Mouse (Mus musculus) lung, embryonic 14.5 days (tissue): Measurements from ENCODE around the gene 4930447C04Rik. TPM values are rescaled to one million over a fixed set of nuclear protein-coding genes. Genes with fewer than 3 reads are reported as not detected.

ENCODE experiments used
- ATAC-seq: fragments of 200-750 bp; cut with Nextera tagmentation; 2 replicates; pipeline ENCODE4 v1.8.0; 2017; ENCODE audit warnings: mild to moderate bottlenecking, moderate TSS enrichment, moderate library complexity; ENCODE audit not compliant: insufficient read depth
- DNase-seq: peaks from one replicate; pipeline ENCODE4 v3.0.0-alpha.2; 2015
- H3K27ac ChIP-seq: fragments of 300-500 bp; sonication (generic); 2 replicates; pipeline ENCODE4 v1.5.1; 2014; ENCODE audit warnings: low read depth, mild to moderate bottlenecking, moderate library complexity
- H3K27me3 ChIP-seq: fragments of 300-500 bp; sonication (generic); 2 replicates; pipeline ENCODE4 v1.6.1; 2014; ENCODE audit warnings: low read length, control low read depth; ENCODE audit not compliant: insufficient read depth
- H3K36me3 ChIP-seq: fragments of 300-500 bp; sonication (generic); 2 replicates; pipeline ENCODE4 v1.6.1; 2014; ENCODE audit warnings: control low read depth; ENCODE audit not compliant: insufficient read depth
- H3K4me1 ChIP-seq: fragments of 300-500 bp; sonication (generic); 2 replicates; pipeline ENCODE4 v1.6.1; 2014; ENCODE audit warnings: antibody characterized with exemption, control low read depth; ENCODE audit not compliant: insufficient read depth
- H3K4me2 ChIP-seq: fragments of 300-500 bp; sonication (generic); 2 replicates; pipeline ENCODE4 v1.6.1; 2014; ENCODE audit warnings: mild to moderate bottlenecking
- H3K4me3 ChIP-seq: fragments of 300-500 bp; sonication (generic); 2 replicates; pipeline ENCODE4 v1.5.1; 2014; ENCODE audit warnings: low read depth, low read length
- H3K9ac ChIP-seq: fragments of 300-500 bp; sonication (generic); 2 replicates; pipeline ENCODE4 v1.6.1; 2014
- H3K9me3 ChIP-seq: fragments of 300-500 bp; sonication (generic); 2 replicates; pipeline ENCODE4 v1.6.1; 2016; ENCODE audit warnings: low read depth, low read length, control low read depth
- CTCF ChIP-seq: IDR thresholded peaks from 2 replicates; pipeline ENCODE4 v1.5.1; 2016; ENCODE audit warnings: antibody characterized with exemption, low read depth
- WGBS: fragments of 180-500 bp; shearing (Covaris S2); extraction: QIAGEN DNeasy Blood & Tissue Kit; methylation state at CpG from one replicate; pipeline ENCODE4 v1.1.7; 2014; 5-methylcytosine and 5-hydroxymethylcytosine counted together
- polyA plus RNA-seq: library from polyadenylated mRNA; unstranded; fragments of >200 nt; fragmentation: Nextera tagmentation; extraction: Ambion mirVana; gene quantifications from 2 replicates; pipeline ENCODE4 v1.2.1, GENCODE M21; 2014

The 4930447C04Rik gene
- polyA plus RNA-seq, 1 experiment from 2014 or later, result 0.63 TPM

DNA sequence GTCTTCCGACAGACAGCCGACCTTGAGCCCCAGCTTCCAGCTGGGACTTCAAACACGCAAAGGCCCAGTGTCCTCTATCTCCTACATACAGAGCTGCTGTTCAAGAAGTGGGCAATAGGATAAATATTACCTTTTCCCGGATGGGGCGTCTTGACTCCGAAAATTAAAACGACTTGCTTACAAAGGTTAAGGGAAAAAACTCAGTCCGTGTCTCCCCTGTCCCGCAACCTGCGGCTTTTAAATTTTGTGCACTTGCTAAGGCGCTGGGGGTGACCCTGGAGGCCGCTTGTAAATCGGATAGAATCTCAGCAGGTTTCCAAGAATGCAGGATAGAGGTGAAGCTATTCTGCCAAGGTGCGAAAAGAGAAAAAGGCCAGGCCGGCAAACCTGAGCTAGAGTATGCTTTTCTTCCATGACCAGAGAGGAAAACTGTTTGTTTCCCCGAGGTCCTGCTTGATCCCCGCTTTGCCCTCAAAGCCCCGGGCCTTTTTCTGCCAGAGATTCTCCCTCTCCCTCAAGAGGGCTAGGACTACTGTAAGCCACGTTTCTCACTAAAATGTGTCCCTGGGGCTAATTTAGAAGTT is 2.9 kb downstream of the 4930447C04Rik start:
- Histone ChIP-seq H3K9me3 (no peaks in the 10 kb centered on the region), H3K4me1 (no peaks in the 10 kb centered on the region), H3K4me2 (no peak overlapping the region), H3K27ac (no peak overlapping the region), H3K4me3 (no peak overlapping the region), H3K36me3 (no peaks in the 10 kb centered on the region), H3K27me3 (peaks cover 70% of the 10 kb centered on the region), H3K9ac (no peak overlapping the region)
- ATAC-seq, result no peak
- DNase-seq, result peak; percentile 3
- WGBS, result 2% methylated on average over 19 of the region's 19 CpGs
- no peak for TF ChIP-seq CTCF

DNA sequence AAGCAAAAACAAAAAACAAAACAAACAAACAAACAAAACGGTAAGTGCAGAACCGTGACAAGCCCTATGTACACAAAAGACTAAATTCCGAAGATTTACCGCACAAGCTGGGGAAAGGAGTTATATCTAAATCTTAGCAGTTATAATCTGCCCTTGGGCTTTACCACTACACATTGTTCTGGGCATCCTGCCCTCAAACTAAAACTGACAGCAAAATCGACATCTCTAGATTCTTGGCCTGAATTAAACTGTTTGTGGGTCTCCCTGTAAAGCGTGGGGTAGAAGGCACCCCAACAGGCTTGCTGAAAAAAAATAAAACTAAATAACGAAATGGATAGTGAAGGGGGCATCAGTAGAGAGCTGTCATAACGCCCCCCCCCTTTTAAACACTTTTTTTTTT is 3.8 kb downstream of the 4930447C04Rik start:
- H3K4me1 ChIP-seq, result no peaks in the 10 kb centered on the region
- H3K4me2 ChIP-seq, result no peak overlapping the region
- no peak overlapping the region for H3K4me3 ChIP-seq
- no peaks in the 10 kb centered on the region for H3K9me3 ChIP-seq
- peaks cover 62% of the 10 kb centered on the region for H3K27me3 ChIP-seq
- no peak for TF ChIP-seq CTCF
- 26% methylated on average over 8 of the region's 8 CpGs for WGBS
- H3K36me3 ChIP-seq, result no peaks in the 10 kb centered on the region
- DNase-seq, result peak; percentile 5
- no peak for ATAC-seq
- H3K27ac ChIP-seq, result no peak overlapping the region
- no peak overlapping the region for H3K9ac ChIP-seq

DNA sequence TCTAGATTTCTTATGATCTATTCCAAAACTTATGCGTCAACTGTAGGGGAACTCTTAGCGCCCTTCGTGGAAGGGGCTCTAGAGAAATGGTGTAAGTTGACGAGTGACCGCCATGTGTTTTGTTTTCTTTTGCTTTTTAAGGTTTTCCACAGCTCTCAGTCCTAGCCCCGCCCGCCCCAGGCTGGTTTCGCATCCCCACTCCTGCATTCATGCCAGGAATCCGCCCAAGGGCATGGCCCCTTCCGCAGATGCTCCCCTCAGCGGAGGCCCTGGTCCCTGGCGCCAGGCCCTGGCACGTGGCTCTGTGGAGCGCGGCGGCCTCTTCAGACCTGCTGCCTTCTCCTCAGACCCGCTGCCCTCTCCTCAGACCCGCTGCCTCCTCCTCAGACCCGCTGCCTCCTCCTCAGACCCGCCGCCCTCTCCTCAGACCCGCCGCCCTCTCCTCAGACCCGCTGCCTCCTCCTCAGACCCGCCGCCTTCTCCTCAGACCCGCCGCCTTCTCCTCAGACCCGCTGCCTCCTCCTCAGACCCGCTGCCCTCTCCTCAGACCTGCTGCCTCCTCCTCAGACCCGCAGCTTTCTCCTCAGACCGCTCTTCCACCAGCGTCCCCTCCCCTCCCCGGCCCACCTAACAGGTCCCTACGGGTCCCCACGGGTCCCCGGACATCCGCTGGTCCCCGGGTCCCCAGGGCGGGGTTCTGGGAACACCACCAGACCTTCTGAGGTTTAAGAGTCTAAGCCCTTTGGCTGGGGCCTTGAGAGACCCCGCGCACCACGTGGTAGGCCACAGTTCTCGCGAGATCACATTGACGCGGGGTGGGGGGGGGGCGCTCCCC is 23.2 kb downstream of the 4930447C04Rik start:
- TF ChIP-seq CTCF, result no peak
- Histone ChIP-seq H3K4me2 (peak overlapping the region; percentile 63), H3K36me3 (no peaks in the 10 kb centered on the region), H3K4me3 (peak overlapping the region; percentile 23), H3K9me3 (no peaks in the 10 kb centered on the region), H3K27ac (no peak overlapping the region), H3K27me3 (no peaks in the 10 kb centered on the region; the same call in 1 of the 2 replicates), H3K9ac (peak overlapping the region; percentile 44), H3K4me1 (no peaks in the 10 kb centered on the region)
- 14% methylated on average over 46 of the region's 48 CpGs for WGBS
- DNase-seq (peak; percentile 60), ATAC-seq (peak; percentile 66; the same call in 1 of the 2 replicates)

DNA sequence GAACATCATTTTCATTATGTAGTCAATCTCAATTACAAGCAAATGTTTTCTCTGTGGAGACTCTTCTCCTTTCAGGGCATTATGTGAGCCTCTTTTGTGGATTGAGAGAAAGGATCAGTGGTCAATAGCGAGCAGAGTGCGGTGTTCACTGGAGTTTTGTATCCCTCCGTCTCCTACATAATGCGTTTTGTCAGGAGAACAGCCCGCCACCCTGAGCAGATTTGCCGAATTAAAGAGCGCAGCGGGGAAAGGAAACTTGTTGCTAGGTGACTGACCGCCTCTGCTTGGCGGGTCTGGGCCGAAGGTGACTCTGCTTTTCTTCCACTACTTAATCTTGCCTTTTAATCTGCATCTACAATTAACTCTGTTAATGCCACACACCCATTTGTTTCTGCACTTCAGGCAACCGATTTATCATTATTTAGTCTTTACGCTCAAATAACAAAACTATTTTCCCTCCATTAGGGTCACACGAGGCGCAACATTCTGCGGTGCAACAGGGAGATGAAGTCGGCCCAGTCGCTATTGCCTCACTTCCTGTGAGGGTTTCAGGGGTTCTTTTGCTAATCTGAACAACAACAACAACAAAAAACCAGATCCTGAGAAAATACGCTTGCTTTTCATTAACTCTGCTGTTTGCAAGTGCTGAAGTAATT is 86.1 kb downstream of the 4930447C04Rik start:
- ATAC-seq (no peak), DNase-seq (peak; percentile 55)
- no peak overlapping the region for H3K27ac ChIP-seq
- TF ChIP-seq CTCF, result no peak
- H3K4me1 ChIP-seq, result no peaks in the 10 kb centered on the region
- no peaks in the 10 kb centered on the region for H3K9me3 ChIP-seq
- no peak overlapping the region for H3K9ac ChIP-seq
- WGBS, result 6% methylated on average over 19 of the region's 19 CpGs
- H3K4me2 ChIP-seq, result peak overlapping the region; percentile 24
- peaks cover 44% of the 10 kb centered on the region for H3K27me3 ChIP-seq
- 0 out of 2 replicates have a peak overlapping the region, but pooled peaks have one; percentile 5 for H3K4me3 ChIP-seq
- H3K36me3 ChIP-seq, result no peaks in the 10 kb centered on the region

DNA sequence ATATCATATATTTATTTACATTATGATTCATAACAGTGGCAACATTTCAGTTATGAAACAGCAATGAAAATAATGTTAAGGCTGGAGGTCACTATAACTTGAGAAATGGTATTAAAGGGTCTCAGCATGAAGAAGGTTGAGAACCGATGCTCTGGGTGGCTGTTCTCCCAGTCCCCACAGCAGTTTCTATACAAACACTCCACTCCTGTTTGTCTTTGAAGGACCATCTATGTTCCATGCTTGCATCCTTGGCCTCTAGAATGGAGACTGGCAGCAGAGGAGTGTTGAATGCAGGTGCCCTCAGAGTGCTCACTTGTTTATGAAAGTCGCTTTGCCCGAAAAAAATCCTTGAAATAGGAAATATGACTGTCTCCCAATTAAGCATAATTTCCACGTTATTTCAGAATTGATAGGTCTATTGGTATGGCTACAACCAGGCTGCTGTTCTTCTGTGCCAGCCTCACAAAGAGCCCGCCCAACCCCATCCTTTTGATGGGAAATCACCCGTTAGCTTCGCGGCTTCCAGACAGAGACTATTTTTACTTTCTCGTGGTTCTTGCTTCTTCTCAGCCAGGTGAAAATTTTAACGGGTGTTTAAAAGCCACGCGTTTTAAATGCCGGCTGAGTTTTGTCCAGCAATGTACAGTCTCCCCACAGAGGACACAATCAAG is 87.0 kb downstream of the 4930447C04Rik start:
- no peak overlapping the region for H3K27ac ChIP-seq
- H3K27me3 ChIP-seq, result peaks cover 49% of the 10 kb centered on the region
- no peak overlapping the region for H3K4me2 ChIP-seq
- 39% methylated on average over 13 of the region's 13 CpGs for WGBS
- no peak for DNase-seq
- H3K9ac ChIP-seq, result no peak overlapping the region
- TF ChIP-seq CTCF, result no peak
- H3K4me1 ChIP-seq, result no peaks in the 10 kb centered on the region
- H3K4me3 ChIP-seq, result no peak overlapping the region
- H3K9me3 ChIP-seq, result no peaks in the 10 kb centered on the region
- no peak for ATAC-seq
- H3K36me3 ChIP-seq, result no peaks in the 10 kb centered on the region

DNA sequence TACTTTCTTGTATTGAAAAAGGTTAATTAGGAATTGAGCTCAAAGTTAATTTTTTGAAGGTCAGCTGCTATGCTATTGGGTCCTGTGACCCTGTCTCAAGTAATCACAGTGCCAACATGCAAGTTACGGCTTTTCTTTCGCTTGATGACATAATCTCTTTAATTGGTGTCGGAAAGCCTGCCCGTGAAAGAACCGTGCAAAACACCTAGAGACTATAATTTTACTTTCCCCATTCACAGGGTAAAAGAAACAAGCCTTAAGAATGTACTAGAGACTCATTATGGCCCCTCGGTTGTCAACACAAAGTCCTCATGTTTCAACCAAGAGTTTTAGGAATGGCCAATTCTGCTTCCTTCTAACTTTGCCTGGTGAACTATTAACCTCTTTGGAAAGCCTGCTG is 88.3 kb downstream of the 4930447C04Rik start:
- Histone ChIP-seq H3K27me3 (peaks cover 57% of the 10 kb centered on the region), H3K9me3 (no peaks in the 10 kb centered on the region), H3K4me1 (no peaks in the 10 kb centered on the region), H3K4me2 (no peak overlapping the region), H3K27ac (no peak overlapping the region), H3K9ac (no peak overlapping the region), H3K4me3 (no peak overlapping the region), H3K36me3 (no peaks in the 10 kb centered on the region)
- no peak for ATAC-seq
- WGBS, result 63% methylated on average over 6 of the region's 6 CpGs
- DNase-seq, result no peak
- TF ChIP-seq CTCF, result no peak
